Mouse (Mus musculus) thymus, adult 2 months (tissue): ENCODE results near the gene Tnfrsf11a. TPM values are rescaled to one million over a fixed set of nuclear protein-coding genes. Genes with fewer than 3 reads are reported as not detected.

Experiments
- DNase-seq: peaks from one replicate; pipeline ENCODE4 v3.0.0; 2021
- H3K27ac ChIP-seq: fragments of 200-500 bp; 2 replicates; pipeline ENCODE4 v1.5.1; 2012; ENCODE audit warnings: low read length, control low read depth; ENCODE audit not compliant: control insufficient read depth, insufficient read depth
- H3K27me3 ChIP-seq: fragments of 200-500 bp; 2 replicates; pipeline ENCODE4 v1.6.1; 2012; ENCODE audit warnings: mild to moderate bottlenecking, low read length, moderate library complexity, mixed read lengths; ENCODE audit not compliant: control insufficient read depth, insufficient read depth
- H3K36me3 ChIP-seq: fragments of 200-500 bp; 2 replicates; pipeline ENCODE4 v1.6.1; 2012; ENCODE audit warnings: mild to moderate bottlenecking, low read length, moderate library complexity; ENCODE audit not compliant: control insufficient read depth, insufficient read depth
- H3K4me1 ChIP-seq: fragments of 200-500 bp; replicated peaks from 2 replicates; pipeline ENCODE4 v1.6.1; 2012; ENCODE audit warnings: low read length; ENCODE audit not compliant: control insufficient read depth, insufficient read depth
- H3K4me3 ChIP-seq: fragments of 200-500 bp; 2 replicates; pipeline ENCODE4 v1.5.1; 2012; ENCODE audit warnings: mild to moderate bottlenecking, low read length, control low read depth, moderate library complexity; ENCODE audit not compliant: control insufficient read depth, insufficient read depth
- CTCF ChIP-seq: fragments of 200-500 bp; IDR thresholded peaks from 2 replicates; pipeline ENCODE4 v1.5.1; 2012; ENCODE audit warnings: mild to moderate bottlenecking, control low read depth, low read length, moderate library complexity, borderline replicate concordance; ENCODE audit not compliant: control insufficient read depth, poor library complexity, insufficient read depth; ENCODE audit errors: extremely low read depth
- POLR2A ChIP-seq: fragments of 200-500 bp; IDR thresholded peaks from 2 replicates; pipeline ENCODE4 v1.6.1; 2012; ENCODE audit warnings: mild to moderate bottlenecking, low read length, control low read depth, moderate library complexity; ENCODE audit not compliant: control insufficient read depth, poor library complexity, insufficient read depth; ENCODE audit errors: extremely low read depth
- WGBS: fragments of 180-500 bp; shearing (Covaris S2); methylation state at CpG from one replicate; pipeline ENCODE4 v1.1.7; 2018; 5-methylcytosine and 5-hydroxymethylcytosine counted together
- polyA plus RNA-seq: library from polyadenylated mRNA; depleted of rRNA; stranded (reverse); fragments of >200 nt; gene quantifications from 2 replicates; pipeline ENCODE4 v1.2.3, GENCODE M21; 2012

The Tnfrsf11a gene
- polyA plus RNA-seq, 1 experiment = 11.1 TPM

DNA sequence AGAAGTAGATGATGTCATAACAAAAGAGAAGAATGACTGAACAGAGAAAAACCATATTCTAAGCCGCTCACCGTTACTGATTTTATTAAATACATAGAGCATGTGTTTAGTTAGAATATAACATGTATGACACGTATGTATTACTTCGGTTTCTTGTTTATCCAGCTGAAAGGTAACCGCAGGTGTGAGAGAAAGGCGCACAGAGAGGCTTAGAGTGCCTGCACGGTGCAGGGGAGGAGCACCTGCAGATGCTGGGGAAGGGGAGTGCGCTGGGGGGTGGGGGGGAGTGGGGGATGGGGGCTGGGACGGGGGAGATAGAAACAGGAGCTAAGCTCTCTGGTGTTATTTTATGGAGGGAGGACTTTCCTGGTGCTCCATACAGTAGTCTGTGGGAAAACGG lies 62.4 kb downstream of the Tnfrsf11a start:
- 60% methylated on average over 10 of the region's 10 CpGs for WGBS
- no peaks in the 10 kb centered on the region for H3K4me1 ChIP-seq
- no peaks in the 10 kb centered on the region for H3K27me3 ChIP-seq
- no peaks in the 10 kb centered on the region for H3K36me3 ChIP-seq
- no peak overlapping the region for H3K4me3 ChIP-seq
- no peak overlapping the region for H3K27ac ChIP-seq
- DNase-seq = no peak
- TF ChIP-seq POLR2A (no peak), CTCF (no peak)

DNA sequence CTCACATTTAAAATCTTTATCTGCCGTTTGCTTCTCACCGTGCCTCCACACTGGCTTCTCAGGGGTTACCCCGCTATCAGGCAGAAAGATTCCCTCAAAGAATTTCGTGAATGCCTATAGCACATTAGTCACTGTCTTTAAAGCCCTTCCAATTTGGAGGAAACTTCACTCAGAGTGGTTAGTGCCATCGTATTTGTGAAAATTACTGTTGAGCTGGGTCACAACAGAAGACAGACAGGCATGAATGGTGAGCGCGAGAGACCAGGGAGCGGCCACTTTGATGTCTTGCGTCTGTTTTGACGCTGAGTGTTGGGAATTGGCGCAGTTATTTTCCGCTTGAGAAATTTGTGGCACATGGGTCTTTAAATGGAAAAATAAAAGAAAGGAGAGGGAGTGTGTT lies 62.9 kb downstream of the Tnfrsf11a start:
- WGBS = 39% methylated on average over 12 of the region's 12 CpGs
- no peak for DNase-seq
- TF ChIP-seq CTCF (no peak), POLR2A (no peak)
- H3K36me3 ChIP-seq = no peaks in the 10 kb centered on the region
- no peaks in the 10 kb centered on the region for H3K4me1 ChIP-seq
- no peak overlapping the region for H3K27ac ChIP-seq
- no peak overlapping the region for H3K4me3 ChIP-seq
- no peaks in the 10 kb centered on the region for H3K27me3 ChIP-seq

DNA sequence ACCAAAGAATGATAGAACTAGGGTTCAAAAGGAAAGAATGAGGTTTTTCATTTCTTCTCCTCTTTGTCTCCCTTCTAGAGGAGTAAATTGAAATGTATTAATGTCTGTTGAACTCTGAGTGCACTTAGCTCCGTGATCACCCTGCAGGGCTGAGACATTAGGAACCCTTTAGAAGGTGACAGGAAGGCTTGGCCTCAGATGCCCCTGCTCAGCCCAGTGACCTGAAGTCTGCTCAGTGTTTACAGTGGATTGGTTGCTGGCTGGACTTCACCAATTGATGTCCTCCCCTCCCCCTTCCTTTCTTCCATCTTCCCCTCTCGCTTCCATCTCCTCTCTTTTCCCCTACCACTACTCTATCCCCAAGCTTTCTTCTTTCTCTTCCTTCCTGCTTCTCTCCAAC lies 63.3 kb downstream of the Tnfrsf11a start:
- TF ChIP-seq POLR2A = no peak
- TF ChIP-seq CTCF = no peak
- DNase-seq = no peak
- H3K27me3 ChIP-seq = no peaks in the 10 kb centered on the region
- H3K27ac ChIP-seq = no peak overlapping the region
- no peak overlapping the region for H3K4me3 ChIP-seq
- no peaks in the 10 kb centered on the region for H3K4me1 ChIP-seq
- WGBS = 47% methylated on average over 2 of the region's 2 CpGs
- H3K36me3 ChIP-seq = no peaks in the 10 kb centered on the region

DNA sequence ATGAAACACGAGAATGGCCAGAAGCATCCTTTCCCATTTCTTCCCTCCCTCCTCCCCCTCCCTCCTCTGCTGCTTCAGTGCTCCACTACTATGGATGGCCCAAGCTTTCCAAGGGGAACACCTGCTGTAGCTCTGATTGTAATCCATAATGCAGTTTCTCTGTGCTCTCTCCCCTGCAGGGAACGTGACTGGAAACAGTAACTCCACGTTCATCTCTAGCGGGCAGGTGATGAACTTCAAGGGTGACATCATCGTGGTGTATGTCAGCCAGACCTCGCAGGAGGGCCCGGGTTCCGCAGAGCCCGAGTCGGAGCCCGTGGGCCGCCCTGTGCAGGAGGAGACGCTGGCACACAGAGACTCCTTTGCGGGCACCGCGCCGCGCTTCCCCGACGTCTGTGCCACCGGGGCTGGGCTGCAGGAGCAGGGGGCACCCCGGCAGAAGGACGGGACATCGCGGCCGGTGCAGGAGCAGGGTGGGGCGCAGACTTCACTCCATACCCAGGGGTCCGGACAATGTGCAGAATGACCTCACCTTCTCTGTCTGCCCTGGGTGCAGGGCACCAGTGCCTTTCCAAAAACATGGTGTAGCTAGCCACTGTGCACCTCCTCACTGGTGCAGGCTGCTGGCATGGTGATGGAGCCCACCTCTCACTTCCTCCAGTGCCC lies 64.0 kb downstream of the Tnfrsf11a start:
- Histone ChIP-seq H3K4me1 (no peaks in the 10 kb centered on the region), H3K27ac (no peak overlapping the region), H3K27me3 (no peaks in the 10 kb centered on the region), H3K36me3 (no peaks in the 10 kb centered on the region), H3K4me3 (no peak overlapping the region)
- 37% methylated on average over 28 of the region's 28 CpGs for WGBS
- TF ChIP-seq POLR2A (no peak), CTCF (no peak)
- peak; percentile 3 for DNase-seq

DNA sequence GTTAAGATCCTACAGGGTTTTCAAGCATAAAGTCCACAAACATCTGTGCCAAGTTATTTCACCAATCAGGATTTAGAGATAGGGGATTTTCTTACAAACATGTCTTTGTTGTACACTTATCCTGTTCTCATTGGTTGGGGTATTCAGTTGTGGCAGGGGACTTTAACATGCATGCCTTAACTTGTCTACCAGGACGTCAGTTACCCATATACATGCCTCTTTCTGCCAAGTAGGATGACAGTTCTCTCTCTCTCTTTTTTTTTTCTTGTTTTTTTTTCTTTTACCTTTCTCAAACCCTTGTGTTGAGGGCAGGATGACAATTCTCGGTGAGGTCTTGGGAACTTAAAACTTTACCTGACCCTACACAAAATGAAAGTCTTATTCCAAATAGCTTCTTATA lies 65.9 kb downstream of the Tnfrsf11a start:
- 94% methylated on average over 2 of the region's 2 CpGs for WGBS
- Histone ChIP-seq H3K36me3 (no peaks in the 10 kb centered on the region), H3K27me3 (no peaks in the 10 kb centered on the region), H3K27ac (no peak overlapping the region), H3K4me3 (no peak overlapping the region), H3K4me1 (no peaks in the 10 kb centered on the region)
- no peak for TF ChIP-seq CTCF
- TF ChIP-seq POLR2A = no peak
- DNase-seq = no peak

DNA sequence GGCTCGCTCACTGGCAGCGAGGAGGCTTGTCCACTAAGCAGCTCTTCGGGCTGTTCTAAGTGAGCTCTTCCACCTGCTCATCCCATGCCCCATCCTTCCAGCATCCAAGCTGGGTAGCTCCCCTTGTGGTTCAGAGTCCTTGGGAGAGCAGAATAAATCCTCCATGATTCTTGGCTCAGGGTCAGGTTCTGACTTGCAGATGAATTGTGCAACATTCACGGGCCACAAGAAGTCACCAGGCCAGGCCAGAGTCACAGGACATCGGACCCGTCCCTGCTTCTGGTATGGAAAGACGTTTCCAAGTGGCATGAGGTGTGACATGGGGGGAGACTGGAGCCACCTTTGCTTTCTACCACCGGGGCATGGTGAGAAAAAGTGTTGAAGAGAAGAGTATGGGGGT lies 68.3 kb downstream of the Tnfrsf11a start:
- Histone ChIP-seq H3K4me3 (no peak overlapping the region), H3K27me3 (no peaks in the 10 kb centered on the region), H3K4me1 (no peaks in the 10 kb centered on the region), H3K27ac (no peak overlapping the region), H3K36me3 (no peaks in the 10 kb centered on the region)
- WGBS = 93% methylated on average over 8 of the region's 8 CpGs
- no peak for TF ChIP-seq CTCF
- no peak for TF ChIP-seq POLR2A
- DNase-seq = no peak

DNA sequence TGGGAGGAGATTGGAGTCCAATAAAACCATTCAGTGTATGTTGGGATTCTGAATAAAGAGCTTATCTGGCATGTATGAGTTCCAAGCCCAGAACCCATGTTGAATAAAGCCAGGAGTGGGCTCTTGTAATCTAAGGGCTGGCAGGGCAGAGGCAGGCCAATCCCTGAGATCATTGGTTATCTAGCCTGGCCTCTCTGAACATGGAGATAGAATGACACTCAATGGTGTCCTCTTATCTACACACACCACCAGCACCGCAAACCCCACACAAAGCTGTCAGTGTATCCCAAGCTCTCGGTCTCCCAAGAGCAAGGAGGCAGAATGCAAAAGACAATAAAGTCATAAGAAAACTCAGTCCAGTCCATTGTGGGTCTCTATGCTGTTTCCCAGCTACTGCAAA lies 70.8 kb downstream of the Tnfrsf11a start:
- H3K36me3 ChIP-seq = no peaks in the 10 kb centered on the region
- DNase-seq = no peak
- no peak for TF ChIP-seq CTCF
- no peak for TF ChIP-seq POLR2A
- no peak overlapping the region for H3K4me3 ChIP-seq
- no peaks in the 10 kb centered on the region for H3K27me3 ChIP-seq
- no peak overlapping the region for H3K27ac ChIP-seq
- 95% methylated on average over 2 of the region's 2 CpGs for WGBS
- H3K4me1 ChIP-seq = no peaks in the 10 kb centered on the region
